Mouse (Mus musculus) macrophage (primary cell): ENCODE results near the gene Trim61. TPM values are rescaled to one million over a fixed set of nuclear protein-coding genes. Genes with fewer than 3 reads are reported as not detected.
"Not testable (repeated sequence)": the region's sequence is repeated elsewhere in the genome, so short reads cannot be mapped to it uniquely, and the experiment has no call there.

ENCODE experiments used
- H3K27ac ChIP-seq: fragments of 350-480 bp; formaldehyde crosslinking; 2 replicates; pipeline ENCODE4 v1.9.0; 2021
- H3K36me3 ChIP-seq: fragments of 350-480 bp; formaldehyde crosslinking; 2 replicates; pipeline ENCODE4 v1.9.0; 2021; ENCODE audit errors: inconsistent target
- H3K4me3 ChIP-seq: fragments of 350-480 bp; formaldehyde crosslinking; 2 replicates; pipeline ENCODE4 v1.9.0; 2021; ENCODE audit errors: inconsistent target
- H3K79me2 ChIP-seq: fragments of 350-480 bp; formaldehyde crosslinking; 2 replicates; pipeline ENCODE4 v1.9.0; 2021; ENCODE audit errors: inconsistent target
- WGBS: methylation state at CpG from one replicate; pipeline ENCODE4 v1.1.7; 2026; ENCODE audit warnings: inconsistent platforms; ENCODE audit not compliant: missing documents; 5-methylcytosine and 5-hydroxymethylcytosine counted together
- polyA plus RNA-seq: library from polyadenylated mRNA; stranded (reverse); fragments of 250-400 nt; gene quantifications from 3 replicates; pipeline ENCODE4 v1.2.4, GENCODE M21; 2018; ENCODE audit warnings: inconsistent platforms

Trim61 gene
- polyA plus RNA-seq, 1 experiment from 2014 or later, result not detected

DNA sequence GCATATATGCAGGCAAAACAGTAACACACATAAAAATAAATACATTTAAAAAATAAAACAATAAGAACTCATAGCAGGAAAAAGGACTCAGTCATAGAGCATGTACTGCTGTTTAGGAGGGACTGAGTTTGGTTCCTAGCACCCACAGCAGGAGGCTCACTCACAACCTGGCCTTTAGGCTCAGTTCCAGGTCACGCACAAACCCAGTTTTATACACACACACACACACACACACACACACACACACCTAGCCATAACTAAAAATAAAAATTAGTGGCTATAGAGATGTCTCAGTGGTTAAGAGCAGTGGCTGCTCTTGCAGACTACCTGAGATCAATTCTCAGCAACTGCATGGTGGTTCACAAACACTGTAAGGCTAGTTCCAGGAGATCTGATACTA is 13.8 kb upstream of the Trim61 start:
- H3K4me3 ChIP-seq, result no peak overlapping the region
- no peaks in the 10 kb centered on the region for H3K36me3 ChIP-seq
- H3K79me2 ChIP-seq, result no peaks in the 10 kb centered on the region
- no CpG with 5 or more reads among the region's 1 CpGs for WGBS
- H3K27ac ChIP-seq, result no peak overlapping the region

DNA sequence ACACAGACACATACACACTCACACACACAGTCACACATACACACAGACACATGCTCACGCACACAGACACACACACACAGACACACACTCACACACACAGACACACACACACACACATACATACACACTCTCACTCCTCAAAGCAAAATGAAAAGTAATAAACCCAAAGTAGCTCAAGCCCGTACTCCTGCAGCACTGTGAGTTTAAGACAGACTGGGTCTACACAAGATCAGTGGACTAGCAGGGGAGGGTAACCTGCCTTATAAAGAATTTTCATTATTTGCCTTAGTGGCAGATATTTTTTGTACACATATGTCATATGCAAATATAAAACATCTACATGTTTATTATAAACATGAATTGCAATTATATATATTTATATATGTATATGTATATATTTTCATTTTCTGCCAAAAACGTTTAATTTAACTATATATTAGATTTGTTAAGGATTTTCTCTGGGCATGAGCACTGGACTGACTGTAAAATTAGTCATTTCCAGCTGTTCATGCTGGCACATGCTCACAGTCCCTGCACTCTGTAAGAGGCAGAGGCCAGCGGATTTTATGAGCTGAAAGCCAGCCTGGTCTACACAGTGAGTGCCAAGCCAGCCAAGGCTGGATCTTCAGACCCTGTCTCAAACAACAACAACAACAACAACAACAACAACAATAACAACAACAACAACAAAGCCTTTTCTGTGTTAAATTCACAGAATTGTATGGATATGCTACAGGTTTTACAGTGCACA is 12.6 kb upstream of the Trim61 start:
- H3K4me3 ChIP-seq, result no peak overlapping the region
- no peaks in the 10 kb centered on the region for H3K36me3 ChIP-seq
- H3K27ac ChIP-seq, result no peak overlapping the region
- no peaks in the 10 kb centered on the region for H3K79me2 ChIP-seq
- 95% methylated on average over 4 of the region's 4 CpGs for WGBS

- no peaks in the 10 kb centered on the region for H3K79me2 ChIP-seq
- H3K36me3 ChIP-seq, result no peaks in the 10 kb centered on the region
- H3K4me3 ChIP-seq, result no peak overlapping the region
- no peak overlapping the region for H3K27ac ChIP-seq
- WGBS, result 98% methylated on average over 4 of the region's 4 CpGs
Measured at GRCm38 (mm10) chr8:65029776-65030175, 11.5 kb upstream of the Trim61 start.

DNA sequence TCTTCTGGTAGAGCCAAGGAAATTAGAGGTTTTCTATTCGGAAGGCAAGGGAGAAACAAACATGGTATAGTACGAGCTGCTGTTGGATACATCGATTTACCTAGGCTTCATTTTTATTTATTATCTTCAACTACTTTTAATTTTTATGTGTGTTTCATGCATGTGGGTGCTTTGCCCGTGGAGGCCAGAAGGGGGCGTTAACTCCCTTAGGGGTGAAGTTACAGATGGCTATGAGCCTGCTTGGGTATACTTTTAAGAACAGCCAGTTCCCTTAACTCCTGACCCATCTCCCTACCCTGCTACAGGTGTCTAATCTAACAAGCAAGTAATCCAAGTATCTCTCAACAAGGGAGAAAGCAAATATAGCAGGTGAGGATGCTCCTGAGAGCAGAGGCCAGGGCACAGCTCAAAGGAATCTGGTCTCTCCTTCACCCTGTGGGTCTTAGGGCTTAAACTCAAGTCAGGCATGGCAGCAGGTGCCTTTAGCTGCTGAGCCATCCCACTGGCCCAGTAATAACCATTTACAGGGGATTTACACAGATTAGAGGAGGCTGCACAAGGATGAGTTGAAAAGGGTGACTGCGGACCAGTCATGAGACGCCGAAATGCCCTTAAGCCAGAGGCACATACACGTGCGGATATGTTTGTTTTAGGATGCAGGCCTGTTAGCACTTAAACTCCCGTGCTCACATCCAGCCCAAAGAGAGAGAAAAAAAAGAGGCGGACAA is 10.8 kb upstream of the Trim61 start:
- Histone ChIP-seq H3K79me2 (no peaks in the 10 kb centered on the region), H3K27ac (no peak overlapping the region), H3K4me3 (no peak overlapping the region), H3K36me3 (no peaks in the 10 kb centered on the region)
- 88% methylated on average over 12 of the region's 12 CpGs for WGBS

- 49% methylated on average over 8 of the region's 8 CpGs for WGBS
- Histone ChIP-seq H3K79me2 (no peaks in the 10 kb centered on the region), H3K4me3 (no peak overlapping the region), H3K27ac (no peak overlapping the region), H3K36me3 (no peaks in the 10 kb centered on the region)
Measured at GRCm38 (mm10) chr8:65022485-65022884, 4.2 kb upstream of the Trim61 start.

DNA sequence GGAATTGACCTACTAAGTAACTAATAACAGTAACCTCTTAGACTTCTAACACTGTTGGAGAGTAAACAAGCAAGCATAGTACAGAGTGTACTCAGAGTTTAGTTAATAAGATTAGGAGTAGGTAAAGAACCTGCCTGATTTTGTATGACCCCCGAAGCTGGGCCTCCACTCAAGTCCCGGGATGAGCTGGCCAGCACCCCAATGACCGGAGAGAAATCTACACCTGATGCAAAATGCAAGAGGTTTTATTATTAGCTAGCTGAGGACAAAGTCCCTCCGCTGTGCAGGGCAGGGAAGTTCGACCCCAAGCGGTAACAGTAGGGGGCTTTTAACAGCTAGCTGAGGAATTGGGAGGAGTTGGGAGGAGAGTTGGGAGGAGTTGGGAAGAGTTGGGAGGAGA is 10.7 kb downstream of the Trim61 start:
- WGBS, result 89% methylated on average over 6 of the region's 6 CpGs
- not testable (repeated sequence) for H3K27ac ChIP-seq, H3K36me3 ChIP-seq, H3K4me3 ChIP-seq, H3K79me2 ChIP-seq

GRCm38 (mm10) chr8:64998806-64999365 is 19.4 kb downstream of the Trim61 start:
- H3K4me3 ChIP-seq, result no peak overlapping the region
- no peaks in the 10 kb centered on the region for H3K79me2 ChIP-seq
- H3K27ac ChIP-seq, result no peak overlapping the region
- no peaks in the 10 kb centered on the region for H3K36me3 ChIP-seq
- WGBS, result 95% methylated on average over 4 of the region's 4 CpGs

GRCm38 (mm10) chr8:64987731-64988130 is 30.6 kb downstream of the Trim61 start, which contains the start of gene Trim75:
TSS of gene Trim75 (minus strand) at chr8:64987831.
- H3K27ac ChIP-seq, result no peak within 1 kb of the TSS
- no peaks in the 10 kb centered on the region for H3K36me3 ChIP-seq
- WGBS, result 96% methylated on average over 4 of the region's 4 CpGs
- H3K79me2 ChIP-seq, result no peaks in the 10 kb centered on the region
- H3K4me3 ChIP-seq, result no peak within 1 kb of the TSS

DNA sequence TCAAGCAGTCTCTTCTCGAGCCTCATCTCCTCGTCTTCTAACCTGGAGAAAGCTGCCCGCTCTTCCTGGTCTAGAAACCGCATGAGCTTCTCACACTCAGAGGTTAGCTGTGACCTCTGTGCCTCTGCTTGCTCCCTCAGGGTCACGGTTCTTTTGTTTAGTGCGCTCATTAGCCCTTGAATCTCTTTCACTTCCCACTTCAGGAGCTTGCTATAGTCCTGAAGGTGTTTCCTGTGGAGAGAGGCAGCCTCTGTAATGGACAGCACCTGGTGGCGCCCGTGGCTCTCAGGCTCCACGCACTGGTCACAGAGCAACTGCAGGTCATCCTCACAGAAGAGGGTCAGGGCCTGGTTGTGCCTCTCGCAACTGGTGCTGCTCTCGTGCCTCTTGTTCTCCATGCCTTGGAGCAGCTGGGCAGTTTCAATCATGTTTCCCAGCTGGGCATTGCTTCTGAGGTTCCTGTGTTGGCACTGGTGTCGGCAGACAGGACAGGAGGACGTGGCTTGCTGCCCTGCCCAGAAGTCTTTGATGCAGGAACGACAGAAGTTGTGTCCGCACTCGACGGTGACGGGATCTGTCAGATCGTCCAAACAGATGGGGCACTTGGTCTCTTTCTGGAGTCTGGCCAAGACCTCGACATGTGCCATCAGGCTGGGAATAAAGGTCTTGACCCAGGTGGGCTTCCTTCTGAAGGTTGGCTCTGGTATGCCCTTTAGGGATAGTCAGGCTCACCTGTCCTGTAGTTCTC is 35.0 kb downstream of the Trim61 start:
- Histone ChIP-seq H3K4me3 (no peak overlapping the region), H3K27ac (no peak overlapping the region), H3K36me3 (no peaks in the 10 kb centered on the region), H3K79me2 (no peaks in the 10 kb centered on the region)
- 72% methylated on average over 20 of the region's 20 CpGs for WGBS

Other genes starting within 250 kb of the Trim61 start
- gene Klhl2, start 168.5 kb downstream of the Trim61 start, polyA plus RNA-seq, result 7.7 to 17.3 TPM (median 9.3 TPM) in 3 replicates
- gene Tmem192, start 71.3 kb downstream of the Trim61 start, polyA plus RNA-seq, result 62.4 to 115 TPM (median 70.6 TPM) in 3 replicates
- not detected in 3 replicates for gene Trim75, start 30.7 kb downstream of the Trim61 start, polyA plus RNA-seq
- not detected in 3 replicates for gene Trim60, start 61 bp upstream of the Trim61 start, polyA plus RNA-seq
- not detected in 3 replicates for gene Apela, start 18.8 kb upstream of the Trim61 start, polyA plus RNA-seq
- gene Gm10663, start 56.5 kb upstream of the Trim61 start, polyA plus RNA-seq, result not detected in 3 replicates
- gene BC030870, start 111.0 kb upstream of the Trim61 start, polyA plus RNA-seq, result not detected in 3 replicates